Mouse (Mus musculus) gonadal fat pad, adult 2 months (tissue): ENCODE measurements around the gene Arid3b. TPM values are rescaled to one million over a fixed set of nuclear protein-coding genes. Genes with fewer than 3 reads are reported as not detected.

Experiments
- DNase-seq: peaks from one replicate; pipeline ENCODE4 v3.0.0-alpha.2; 2012; ENCODE audit warnings: low read depth
- polyA plus RNA-seq: library from polyadenylated mRNA; depleted of rRNA; stranded (reverse); fragments of >200 nt; gene quantifications from 2 replicates; pipeline ENCODE4 v1.2.3, GENCODE M21; 2012

Arid3b gene
- polyA plus RNA-seq, 1 experiment, result 4.0 TPM

GRCm38 (mm10) chr9:57775736-57776135 is 60.9 kb downstream of the Arid3b start:
- no peak for DNase-seq

GRCm38 (mm10) chr9:57775026-57775425 is 61.6 kb downstream of the Arid3b start:
- no peak for DNase-seq

- no peak for DNase-seq
These were observed 62.4 kb downstream of the Arid3b start for GRCm38 (mm10) chr9:57774168-57774567.

- no peak for DNase-seq
These were observed 62.8 kb downstream of the Arid3b start for GRCm38 (mm10) chr9:57773754-57774153.

GRCm38 (mm10) chr9:57770836-57771235 is 65.8 kb downstream of the Arid3b start:
- no peak for DNase-seq

GRCm38 (mm10) chr9:57770214-57770613 is 66.4 kb downstream of the Arid3b start:
- DNase-seq, result no peak

- no peak for DNase-seq
These were observed 67.0 kb downstream of the Arid3b start for GRCm38 (mm10) chr9:57769539-57770069.

- DNase-seq, result no peak
These were observed 69.4 kb downstream of the Arid3b start for GRCm38 (mm10) chr9:57767231-57767630.

- no peak for DNase-seq
These were observed 70.2 kb downstream of the Arid3b start for GRCm38 (mm10) chr9:57766431-57766830.

- no peak for DNase-seq
These were observed 70.9 kb downstream of the Arid3b start, which contains the start of gene Clk3 for GRCm38 (mm10) chr9:57765364-57766351. Gene Clk3, minus strand, starts transcription at chr9:57765860.

GRCm38 (mm10) chr9:57764974-57765363 is 71.6 kb downstream of the Arid3b start:
- no peak for DNase-seq

GRCm38 (mm10) chr9:57764147-57764973 is 72.2 kb downstream of the Arid3b start:
- peak; percentile 72 for DNase-seq

- DNase-seq, result no peak
These were observed 74.0 kb downstream of the Arid3b start for GRCm38 (mm10) chr9:57762563-57762991.

- no peak for DNase-seq
These were observed 74.7 kb downstream of the Arid3b start for GRCm38 (mm10) chr9:57761563-57762551.

- no peak for DNase-seq
These were observed 76.0 kb downstream of the Arid3b start for GRCm38 (mm10) chr9:57760416-57761146.

GRCm38 (mm10) chr9:57759289-57759688 is 77.3 kb downstream of the Arid3b start:
- DNase-seq, result no peak

GRCm38 (mm10) chr9:57758528-57758927 is 78.1 kb downstream of the Arid3b start:
- no peak for DNase-seq

GRCm38 (mm10) chr9:57757578-57757977 is 79.0 kb downstream of the Arid3b start:
- no peak for DNase-seq

- DNase-seq, result no peak
These were observed 85.7 kb downstream of the Arid3b start for GRCm38 (mm10) chr9:57750901-57751300.

- no peak for DNase-seq
These were observed 87.8 kb downstream of the Arid3b start for GRCm38 (mm10) chr9:57748831-57749230.
